Mouse (Mus musculus) MEL-GATA-1-ER (cell line): ENCODE measurements around the gene Sly.
"Not testable (repeated sequence)": the region's sequence is repeated elsewhere in the genome, so short reads cannot be mapped to it uniquely, and the experiment has no call there.

ENCODE experiments used
- DNase-seq: peaks from one replicate; pipeline ENCODE4 v3.0.0-alpha.2; 2012; ENCODE audit warnings: low read depth; ENCODE audit errors: extremely low read depth

Gene Sly

DNA sequence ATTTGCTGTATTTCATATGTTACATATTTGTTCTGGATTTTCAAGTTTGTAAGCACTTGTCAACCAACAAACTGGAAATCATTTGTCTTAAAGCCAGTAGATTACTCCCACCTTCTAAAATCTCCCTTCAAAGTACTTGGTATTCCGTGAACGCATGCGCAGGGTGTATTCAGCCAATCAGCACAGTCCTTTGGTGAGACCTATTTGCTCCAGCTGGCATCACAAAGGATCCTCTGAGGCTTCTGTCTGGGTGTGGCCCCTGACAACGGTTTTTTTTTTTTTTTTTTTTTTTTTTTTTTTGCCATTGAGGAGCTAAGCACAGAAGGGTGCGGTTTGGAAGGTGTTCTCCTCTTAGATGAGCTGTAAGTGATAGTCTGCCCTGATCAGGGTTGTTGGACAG is at the start of gene Sly:
Gene Sly, plus strand, starts transcription at position 301 of the 400 bp plus-strand sequence.
- not testable (repeated sequence) for DNase-seq
